Mouse (Mus musculus) CH12.LX (cell line): Measurements from ENCODE around the gene Gm37419. TPM values are rescaled to one million over a fixed set of nuclear protein-coding genes. Genes with fewer than 3 reads are reported as not detected.

Experiments
- DNase-seq: peaks from one replicate; pipeline ENCODE4 v3.0.0-alpha.2; 2013; ENCODE audit errors: extremely low read depth
- H3K27ac ChIP-seq: 2 replicates; pipeline ENCODE4 v1.5.1; 2012; ENCODE audit warnings: low read depth, mild to moderate bottlenecking, control low read depth, moderate library complexity; ENCODE audit not compliant: insufficient read depth
- H3K27me3 ChIP-seq: replicated peaks from 2 replicates; pipeline ENCODE3; 2012; ENCODE audit warnings: inconsistent platforms
- H3K36me3 ChIP-seq, 2 experiments: replicated peaks in 1 of 2; 2 replicates each; pipeline versions ENCODE3 to v1.6.1; 2012; ENCODE audit warnings: inconsistent platforms in 1 of 2, low read length in 1 of 2, mild to moderate bottlenecking in 1 of 2, mixed read lengths in 1 of 2, moderate library complexity in 1 of 2; ENCODE audit not compliant: control insufficient read depth in 1 of 2, insufficient read depth in 1 of 2
- H3K4me1 ChIP-seq, 2 experiments: 2 replicates each; pipeline ENCODE4 v1.6.1; 2012; ENCODE audit warnings: inconsistent platforms in 1 of 2, moderate library complexity in 1 of 2; ENCODE audit not compliant: insufficient read depth in 2 of 2, control insufficient read depth in 1 of 2
- H3K4me2 ChIP-seq: 2 replicates; pipeline ENCODE4 v1.6.1; 2012; ENCODE audit warnings: low read depth, mild to moderate bottlenecking, control low read depth; ENCODE audit not compliant: poor library complexity, insufficient read depth, severe bottlenecking
- H3K4me3 ChIP-seq, 3 experiments: fragments of 150-350 bp in 1 of 3; sonication (generic) in 1 of 3; replicated peaks in 1 of 3; 2 replicates each; pipeline versions ENCODE3 to v1.5.1; 2011 to 2012; ENCODE audit warnings: low read depth in 2 of 3, low read length in 2 of 3, mild to moderate bottlenecking in 2 of 3, moderate library complexity in 2 of 3, control low read depth in 1 of 3, improper control_type of control experiment in 1 of 3, inconsistent platforms in 1 of 3, mixed read lengths in 1 of 3; ENCODE audit not compliant: poor library complexity in 1 of 3
- H3K79me2 ChIP-seq: replicated peaks from 2 replicates; pipeline ENCODE4 v1.6.1; 2012; ENCODE audit warnings: mild to moderate bottlenecking, moderate library complexity; ENCODE audit not compliant: control insufficient read depth, poor library complexity, insufficient read depth, severe bottlenecking; ENCODE audit errors: extremely low read depth
- H3K9ac ChIP-seq: 2 replicates; pipeline ENCODE4 v1.6.1; 2012; ENCODE audit warnings: low read depth, mild to moderate bottlenecking, control low read depth, moderate library complexity; ENCODE audit not compliant: insufficient read depth
- H3K9me3 ChIP-seq: replicated peaks from 2 replicates; pipeline ENCODE3; 2012; ENCODE audit warnings: low read length, inconsistent platforms, mixed read lengths
- CTCF ChIP-seq, 2 experiments: IDR thresholded peaks in 1 of 2; conservative IDR thresholded peaks in 1 of 2; 2 replicates each; pipeline ENCODE4 v1.5.1; 2011 to 2012; ENCODE audit warnings: low read depth in 2 of 2, low read length in 2 of 2, improper control_type of control experiment in 1 of 2, inconsistent platforms in 1 of 2, mild to moderate bottlenecking in 1 of 2, moderate library complexity in 1 of 2
- ELF1 ChIP-seq: IDR thresholded peaks from 2 replicates; pipeline ENCODE4 v1.6.1; 2014; ENCODE audit warnings: low read depth, mild to moderate bottlenecking, inconsistent platforms, low read length, improper control_type of control experiment
- EP300 ChIP-seq: IDR thresholded peaks from 2 replicates; pipeline ENCODE4 v1.6.1; 2011; ENCODE audit warnings: low read length, improper control_type of control experiment
- ETS1 ChIP-seq: conservative IDR thresholded peaks from 2 replicates; pipeline ENCODE4 v1.6.1; 2012; ENCODE audit warnings: low read depth, mild to moderate bottlenecking, inconsistent platforms, low read length, improper control_type of control experiment, moderate library complexity
- HCFC1 ChIP-seq: IDR thresholded peaks from 2 replicates; pipeline ENCODE4 v1.6.1; 2012; ENCODE audit warnings: low read depth, mild to moderate bottlenecking, inconsistent platforms, low read length, improper control_type of control experiment
- IRF4 ChIP-seq: IDR thresholded peaks from 2 replicates; pipeline ENCODE4 v1.6.1; 2014; ENCODE audit warnings: low read depth, mild to moderate bottlenecking, inconsistent platforms, low read length, improper control_type of control experiment
- JUN ChIP-seq: IDR thresholded peaks from 2 replicates; pipeline ENCODE4 v1.6.1; 2011; ENCODE audit warnings: low read depth, mild to moderate bottlenecking, low read length, improper control_type of control experiment, moderate library complexity; ENCODE audit not compliant: insufficient read depth
- JUND ChIP-seq: conservative IDR thresholded peaks from 2 replicates; pipeline ENCODE4 v1.6.1; 2011; ENCODE audit warnings: low read depth, low read length, improper control_type of control experiment
- KAT2A ChIP-seq: IDR thresholded peaks from 2 replicates; pipeline ENCODE4 v1.6.1; 2012; ENCODE audit warnings: low read length, improper control_type of control experiment, inconsistent platforms; ENCODE audit not compliant: insufficient replicate concordance
- MAFK ChIP-seq: IDR thresholded peaks from 2 replicates; pipeline ENCODE4 v1.6.1; 2011; ENCODE audit warnings: low read length, improper control_type of control experiment; ENCODE audit not compliant: insufficient replicate concordance
- MAX ChIP-seq: IDR thresholded peaks from 2 replicates; pipeline ENCODE4 v1.6.1; 2011; ENCODE audit warnings: low read length, improper control_type of control experiment
- MAZ ChIP-seq: IDR thresholded peaks from 2 replicates; pipeline ENCODE4 v1.6.1; 2012; ENCODE audit warnings: low read depth, mild to moderate bottlenecking, inconsistent platforms, low read length, improper control_type of control experiment, moderate library complexity
- MEF2A ChIP-seq: IDR thresholded peaks from 2 replicates; pipeline ENCODE4 v1.6.1; 2014; ENCODE audit warnings: low read depth, mild to moderate bottlenecking, inconsistent platforms, low read length, improper control_type of control experiment, borderline replicate concordance
- MXI1 ChIP-seq: IDR thresholded peaks from 2 replicates; pipeline ENCODE4 v1.6.1; 2011; ENCODE audit warnings: mild to moderate bottlenecking, low read depth, low read length, improper control_type of control experiment
- MYC ChIP-seq: IDR thresholded peaks from 2 replicates; pipeline ENCODE4 v1.6.1; 2011; ENCODE audit warnings: low read depth, mild to moderate bottlenecking, improper control_type of control experiment, low read length
- NRF1 ChIP-seq: IDR thresholded peaks from 2 replicates; pipeline ENCODE4 v1.6.1; 2014; ENCODE audit warnings: low read depth, mild to moderate bottlenecking, inconsistent platforms, low read length, improper control_type of control experiment, moderate library complexity
- PAX5 ChIP-seq: IDR thresholded peaks from 2 replicates; pipeline ENCODE4 v1.6.1; 2012; ENCODE audit warnings: low read length, inconsistent platforms, mixed read lengths
- POLR2A ChIP-seq: IDR thresholded peaks from 2 replicates; pipeline ENCODE4 v1.6.1; 2011; ENCODE audit warnings: low read depth, mild to moderate bottlenecking, improper control_type of control experiment, low read length
- RCOR1 ChIP-seq: conservative IDR thresholded peaks from 2 replicates; pipeline ENCODE4 v1.6.1; 2012; ENCODE audit warnings: low read depth, mild to moderate bottlenecking, inconsistent platforms, low read length, improper control_type of control experiment
- SMC3 ChIP-seq: IDR thresholded peaks from 2 replicates; pipeline ENCODE4 v1.6.1; 2011; ENCODE audit warnings: low read depth, low read length, improper control_type of control experiment
- TBP ChIP-seq: conservative IDR thresholded peaks from 2 replicates; pipeline ENCODE4 v1.6.1; 2011; ENCODE audit warnings: low read depth, low read length, improper control_type of control experiment
- TCF12 ChIP-seq: IDR thresholded peaks from 2 replicates; pipeline ENCODE4 v1.6.1; 2014; ENCODE audit warnings: low read depth, mild to moderate bottlenecking, inconsistent platforms, low read length, improper control_type of control experiment
- USF1 ChIP-seq: IDR thresholded peaks from 2 replicates; pipeline ENCODE4 v1.6.1; 2014; ENCODE audit warnings: low read depth, mild to moderate bottlenecking, inconsistent platforms, low read length, improper control_type of control experiment
- USF2 ChIP-seq: conservative IDR thresholded peaks from 2 replicates; pipeline ENCODE4 v1.6.1; 2011; ENCODE audit warnings: low read depth, low read length, improper control_type of control experiment
- ZC3H11A ChIP-seq: IDR thresholded peaks from 2 replicates; pipeline ENCODE4 v1.6.1; 2012; ENCODE audit warnings: low read depth, mild to moderate bottlenecking, inconsistent platforms, low read length, improper control_type of control experiment
- ZKSCAN1 ChIP-seq: IDR thresholded peaks from 2 replicates; pipeline ENCODE4 v1.6.1; 2012; ENCODE audit warnings: low read depth, inconsistent platforms, low read length, improper control_type of control experiment, borderline replicate concordance
- dilution Hi-C: fragments of 300-500 bp; cut with MboI; formaldehyde crosslinking; loops from 2 replicates; pipeline ENCODE4 v1.14.3; 2020; ENCODE audit warnings: low sequenced_read_pairs; ENCODE audit not compliant: extremely low pct_unique_long_range_greater_than_20kb, extremely low pct_ligation_motif_present
- in situ Hi-C: fragments of 300-500 bp; cut with MboI; formaldehyde crosslinking; loops from 3 replicates; pipeline ENCODE4 v1.14.3; 2019; ENCODE audit warnings: low sequenced_read_pairs, low pct_ligation_motif_present, low pct_unique_long_range_greater_than_20kb, mixed read lengths
- polyA plus RNA-seq: library from polyadenylated mRNA; unstranded; fragments of >175 nt; gene quantifications from 2 replicates; pipeline ENCODE4 v1.2.1, GENCODE M21; 2012; ENCODE audit warnings: low read depth; ENCODE audit not compliant: insufficient read length
- total RNA-seq, 2 experiments: library from RNA; depleted of rRNA; stranded (reverse); fragments of 300-350 nt in 1 of 2; fragments of >200 nt in 1 of 2; gene quantifications; 2 replicates each; pipeline ENCODE4 v1.2.3; 2012 to 2014

Gene Gm37419
- total and polyA plus RNA-seq, 3 experiments = not detected

DNA sequence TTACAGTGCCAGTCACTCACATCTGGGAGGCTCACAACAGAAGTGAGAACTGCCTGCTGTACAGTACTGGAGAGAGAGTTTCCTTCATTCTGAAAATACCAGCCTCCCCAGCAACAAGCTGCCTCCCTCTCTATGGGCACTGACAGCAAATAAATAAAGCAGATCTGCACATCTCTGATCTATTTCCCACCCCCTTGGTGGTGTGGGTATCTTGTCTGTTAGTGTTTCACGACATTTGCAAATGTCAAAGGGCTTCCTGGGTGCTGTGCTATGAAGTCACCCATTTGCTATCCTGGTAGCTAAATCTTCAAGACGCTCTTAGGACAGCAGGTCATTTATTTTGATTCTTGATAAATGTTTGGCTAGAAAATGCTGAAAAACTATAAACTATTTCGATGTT lies 8.9 kb downstream of the Gm37419 start:
- TF ChIP-seq RCOR1 (no peak), IRF4 (no peak), NRF1 (no peak)
- TF ChIP-seq, all 38 proteins: peak for 0
- H3K79me2 ChIP-seq = no peaks in the 10 kb centered on the region
- dilution Hi-C loops = no loop called here

DNA sequence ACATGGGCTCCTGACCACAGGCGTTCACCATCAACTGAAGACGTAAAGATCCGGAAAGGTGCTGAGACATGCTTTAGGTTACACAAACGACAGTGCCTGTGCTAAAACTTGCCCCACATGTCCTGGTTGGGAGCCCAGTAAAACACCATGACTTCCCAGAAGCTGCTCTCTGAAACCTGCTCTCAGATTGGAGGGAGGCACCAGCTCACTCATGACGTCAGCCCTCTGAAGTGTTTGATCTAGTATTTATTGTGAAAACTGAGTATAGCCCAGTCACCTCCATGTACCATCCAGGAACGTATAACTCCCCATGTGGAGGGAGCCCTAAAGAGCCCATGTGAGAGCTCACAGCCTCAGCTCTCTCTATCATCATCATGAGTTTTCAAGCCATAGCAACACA lies 9.6 kb downstream of the Gm37419 start:
- Histone ChIP-seq H3K27me3 (peaks cover 15% of the 10 kb centered on the region), H3K27ac (no peak overlapping the region), H3K4me1 (peaks cover 6 to 15% of the 10 kb centered on the region in 2 experiments), H3K9ac (no peak overlapping the region), H3K9me3 (no peaks in the 10 kb centered on the region), H3K79me2 (no peaks in the 10 kb centered on the region), H3K4me2 (no peak overlapping the region), H3K36me3 (no peaks in the 10 kb centered on the region), H3K4me3 (no peak overlapping the region)
- dilution Hi-C loops (no loop called here), in situ Hi-C loops (loop anchor here (25.0 kb wide), 2 partner anchors 639 to 864 kb away; no protein-coding TSS in a partner anchor)
- no peak for TF ChIP-seq TBP
- TF ChIP-seq ETS1 = no peak
- TF ChIP-seq EP300 = no peak
- TF ChIP-seq HCFC1 = no peak
- TF ChIP-seq JUN = no peak
- TF ChIP-seq CTCF (conservative IDR thresholded peaks at IDR 0.05 in 1 of 2, IDR thresholded peaks at IDR 0.05 in 1 of 2; ENCODE audit: low read depth in 2 of 2, low read length in 2 of 2) = no peak
- no peak for TF ChIP-seq JUND
- TF ChIP-seq ZKSCAN1 = no peak
- no peak for TF ChIP-seq USF1
- TF ChIP-seq MAFK = no peak
- TF ChIP-seq ZC3H11A = no peak
- TF ChIP-seq MAX = no peak
- no peak for TF ChIP-seq PAX5
- no peak for DNase-seq

More for the DNA sequence above, 8.9 kb downstream of the Gm37419 start:
- Histone ChIP-seq H3K4me3 (no peak overlapping the region), H3K27me3 (peaks cover 20% of the 10 kb centered on the region), H3K36me3 (no peaks in the 10 kb centered on the region), H3K27ac (no peak overlapping the region), H3K4me1 (peaks cover 6 to 15% of the 10 kb centered on the region in 2 experiments), H3K9ac (no peak overlapping the region), H3K9me3 (no peaks in the 10 kb centered on the region), H3K4me2 (no peak overlapping the region)
- no peak for DNase-seq
- in situ Hi-C loops = loop anchor here (25.0 kb wide), 2 partner anchors 640 to 865 kb away; no protein-coding TSS in a partner anchor

DNA sequence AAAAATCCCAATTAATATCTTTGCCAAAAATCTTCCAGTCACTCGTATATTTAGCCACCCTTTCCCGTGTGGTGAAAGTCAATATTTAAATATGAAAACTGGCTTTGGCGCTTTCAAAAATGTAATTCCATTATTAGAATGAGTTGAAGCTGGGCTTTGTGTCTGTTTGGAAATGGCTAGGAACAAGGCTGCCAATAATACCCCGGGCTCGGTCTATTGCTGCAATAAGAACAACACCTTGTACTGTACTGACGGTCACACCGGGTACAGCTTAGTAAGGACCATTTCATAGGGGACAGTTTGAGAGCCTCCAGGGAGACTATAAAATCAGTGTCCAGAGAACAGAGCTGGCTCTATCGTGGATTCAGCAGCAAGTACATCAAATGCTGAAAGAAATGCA lies 17.6 kb downstream of the Gm37419 start:
- H3K4me3 ChIP-seq = no peak overlapping the region
- H3K36me3 ChIP-seq = no peaks in the 10 kb centered on the region
- H3K4me1 ChIP-seq = no peaks in the 10 kb centered on the region
- dilution Hi-C loops (no loop called here), in situ Hi-C loops (no loop called here)
- no peak overlapping the region for H3K9ac ChIP-seq
- no peaks in the 10 kb centered on the region for H3K79me2 ChIP-seq
- no peak for DNase-seq
- no peak overlapping the region for H3K27ac ChIP-seq
- no peak overlapping the region for H3K4me2 ChIP-seq
- H3K27me3 ChIP-seq = peaks cover 2% of the 10 kb centered on the region
- no peaks in the 10 kb centered on the region for H3K9me3 ChIP-seq
- TF ChIP-seq MYC (no peak), SMC3 (no peak), CTCF (conservative IDR thresholded peaks at IDR 0.05 in 1 of 2, IDR thresholded peaks at IDR 0.05 in 1 of 2; ENCODE audit: low read depth in 2 of 2, low read length in 2 of 2) (no peak), PAX5 (no peak), MAX (no peak), MXI1 (no peak), MAZ (no peak), ELF1 (no peak), HCFC1 (no peak), POLR2A (no peak), TCF12 (no peak), JUN (no peak), KAT2A (no peak), ETS1 (no peak), MEF2A (no peak), USF2 (no peak)
